Mouse (Mus musculus): ENCODE results near the gene Slc26a11.

GRCm38 (mm10) chr11:119338271-119339059 lies 16.9 kb upstream of the Slc26a11 start:
- TF ChIP-seq POLR2A (IDR thresholded peaks at IDR 0.05; ENCODE audit: control insufficient read depth, low read depth, low read length), result no peak
- TF ChIP-seq CTCF (IDR thresholded peaks at IDR 0.05; ENCODE audit: control insufficient read depth, insufficient read depth, insufficient replicate concordance, low read depth, low read length), result no peak
